Mouse (Mus musculus): Measurements from ENCODE around the gene Cxcr2.

Cxcr2 gene

GRCm38 (mm10) chr1:74197726-74198470 lies 44.1 kb downstream of the Cxcr2 start:
- DNase-seq (ENCODE audit: low spot score) = peak; percentile 37

GRCm38 (mm10) chr1:74199046-74199445 lies 45.3 kb downstream of the Cxcr2 start:
- no peak for DNase-seq (ENCODE audit: low spot score)

- DNase-seq (ENCODE audit: low spot score) = no peak
Measured at GRCm38 (mm10) chr1:74201048-74201844, 47.5 kb downstream of the Cxcr2 start.

- no peak for DNase-seq (ENCODE audit: low spot score)
Measured at GRCm38 (mm10) chr1:74203457-74203856, 49.7 kb downstream of the Cxcr2 start.

GRCm38 (mm10) chr1:74205881-74206280 lies 52.1 kb downstream of the Cxcr2 start:
- no peak for DNase-seq (ENCODE audit: low spot score)

GRCm38 (mm10) chr1:74206642-74207041 lies 52.9 kb downstream of the Cxcr2 start:
- DNase-seq (ENCODE audit: low spot score) = no peak

GRCm38 (mm10) chr1:74207906-74208305 lies 54.1 kb downstream of the Cxcr2 start:
- no peak for DNase-seq (ENCODE audit: low spot score)

- DNase-seq (ENCODE audit: low spot score) = no peak
Measured at GRCm38 (mm10) chr1:74208941-74209340, 55.2 kb downstream of the Cxcr2 start.

All from left cerebral cortex, adult 11 months (tissue).